Comparison of ENCODE assay signal across 12 mouse cellular contexts in the genomic region with DNA sequence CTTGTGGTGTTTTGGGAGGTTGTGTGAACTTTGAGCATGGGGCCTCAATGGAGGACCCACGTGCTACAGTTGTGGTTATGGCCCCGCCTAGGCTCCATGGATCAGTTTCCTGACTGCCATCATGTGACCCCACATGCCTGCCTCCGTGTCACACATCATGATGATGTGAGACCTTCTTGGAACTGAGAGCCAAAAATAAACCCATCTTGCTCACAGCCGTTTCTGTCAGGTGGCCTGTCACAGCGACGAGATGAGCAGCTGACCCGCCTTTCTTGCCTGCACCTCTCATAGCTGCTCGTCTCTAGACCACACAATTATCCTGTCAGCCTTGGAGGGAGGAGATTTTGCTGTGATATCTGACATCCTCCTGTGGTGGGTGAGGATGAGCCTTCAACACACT.
DNase-seq lines count a peak whose midpoint lies in the region; ATAC-seq and TF ChIP-seq lines count a peak whose summit lies in the region.
"Had no signal": no experiment of that assay in that cellular context is flagged by ENCODE, and none has a peak within 500 bp of the region (broad histone marks: within the 10 kb centered on the region; RNA-seq: fewer than 3 reads in every experiment).

No protein-coding gene starts in this region.

- H3K36me3 ChIP-seq in heart, embryonic 10.5 days = no peaks in the 10 kb centered on the region
- H3K36me3 ChIP-seq in C2C12 (ENCODE audit: control insufficient read depth, insufficient read depth) = no peaks in the 10 kb centered on the region

- ATAC-seq in activated CD4-positive, CD25-positive, alpha-beta regulatory T cell, adult 4 months = peak; percentile 75
- ATAC-seq: intestine, embryonic 16.5 days had no signal

- DNase-seq in heart, embryonic 10.5 days (ENCODE audit: low spot score) = peak; percentile 82
- DNase-seq in heart, adult 8-10 months (ENCODE audit: low spot score) = no peak
- peak; percentile 7 to 10 for DNase-seq in natural killer cell, adult 2 months (ENCODE audit: low spot score in 2 of 2)
- DNase-seq in cerebellum, adult 9-10 months = no peak
- DNase-seq in kidney, postnatal 14 days = no peak
- no peak for DNase-seq in frontal cortex, adult 2 months (ENCODE audit: extremely low spot score in 1 of 2, low spot score in 1 of 2)
- DNase-seq: cerebellum, adult 2 months; lung, adult 2 months had no signal

- H3K4me3 ChIP-seq in heart, embryonic 10.5 days = no peak overlapping the region
- H3K4me3 ChIP-seq in C2C12 (ENCODE audit: insufficient read depth, poor library complexity, severe bottlenecking) = no peak overlapping the region

- WGBS in heart, embryonic 10.5 days = 49% methylated on average over 8 of the region's 8 CpGs

- 0 out of 2 replicates have a peak overlapping the region, but pooled peaks have one; percentile 9 for H3K27ac ChIP-seq in heart, embryonic 10.5 days
- H3K27ac ChIP-seq: kidney, postnatal 0 days had no signal

- H3K79me3 ChIP-seq in C2C12 (ENCODE audit: low read depth) = no peaks in the 10 kb centered on the region

- H3K9me3 ChIP-seq in heart, embryonic 10.5 days = no peaks in the 10 kb centered on the region

- no peaks in the 10 kb centered on the region; the same call in 1 of the 2 replicates for H3K27me3 ChIP-seq in heart, embryonic 10.5 days (ENCODE audit: insufficient read depth, poor library complexity, severe bottlenecking)
- peaks cover 24% of the 10 kb centered on the region for H3K27me3 ChIP-seq in C2C12 (ENCODE audit: control insufficient read depth, insufficient read depth, insufficient read length)

- no peaks in the 10 kb centered on the region for H3K79me2 ChIP-seq in C2C12 (ENCODE audit: control insufficient read depth, insufficient read depth)

- TF ChIP-seq CTCF in C2C12 (IDR thresholded peaks at IDR 0.05; ENCODE audit: control insufficient read depth, insufficient read depth, insufficient read length) = no peak

- H3ac ChIP-seq in C2C12 (ENCODE audit: control insufficient read depth, insufficient read length, low read depth) = no peak overlapping the region

- peaks cover 40% of the 10 kb centered on the region for H3K4me1 ChIP-seq in heart, embryonic 10.5 days

TF ChIP-seq in C2C12, 6 proteins besides CTCF, POLR2A, EP300 and RAD21:
- TF ChIP-seq MYOD1 (IDR thresholded peaks at IDR 0.05; ENCODE audit: control insufficient read depth, insufficient read length, low read depth) (peak; percentile 78), CEBPB (IDR thresholded peaks at IDR 0.05; ENCODE audit: low read depth) (no peak), MAX (IDR thresholded peaks at IDR 0.05) (no peak), MYOG (IDR thresholded peaks at IDR 0.05; ENCODE audit: control insufficient read depth, extremely low read depth, insufficient read length) (no peak), USF1 (IDR thresholded peaks at IDR 0.05; ENCODE audit: low read depth) (peak; percentile 33), FOSL1 (IDR thresholded peaks at IDR 0.05; ENCODE audit: insufficient read depth, low read length, poor library complexity, severe bottlenecking) (no peak)

Comparison
In these comparisons a context has a peak if more than half of its experiments do, and no peak if none do; other contexts are left out.
1. DNase-seq: peak in heart, embryonic 10.5 days (single experiment) and natural killer cell, adult 2 months (2 of 2); none in heart, adult 8-10 months (single experiment), cerebellum, adult 9-10 months (single experiment), kidney, postnatal 14 days (single experiment) and frontal cortex, adult 2 months (0 of 2).